Mouse (Mus musculus) limb, embryonic 14.5 days (tissue): ENCODE results near the gene Fdxr. TPM values are rescaled to one million over a fixed set of nuclear protein-coding genes. Genes with fewer than 3 reads are reported as not detected.

Experiments
- ATAC-seq: fragments of 200-750 bp; cut with Nextera tagmentation; 2 replicates; pipeline ENCODE4 v1.8.0; 2017; ENCODE audit warnings: low read depth, moderate number of reproducible peaks, moderate TSS enrichment; ENCODE audit not compliant: low FRiP score
- DNase-seq: peaks from one replicate; pipeline ENCODE4 v3.0.0-alpha.2; 2015; ENCODE audit warnings: low spot score
- H3K27ac ChIP-seq: fragments of 300-500 bp; sonication (generic); replicated peaks from 2 replicates; pipeline ENCODE4 v1.5.1; 2014; ENCODE audit warnings: low read depth, mild to moderate bottlenecking, low read length, moderate library complexity, mixed read lengths
- H3K27me3 ChIP-seq: fragments of 300-500 bp; sonication (generic); 2 replicates; pipeline ENCODE4 v1.6.1; 2014; ENCODE audit warnings: low read length, mixed read lengths; ENCODE audit not compliant: control insufficient read depth, insufficient read depth
- H3K36me3 ChIP-seq: fragments of 300-500 bp; sonication (generic); 2 replicates; pipeline ENCODE4 v1.6.1; 2014; ENCODE audit warnings: mild to moderate bottlenecking, low read length, moderate library complexity, mixed read lengths; ENCODE audit not compliant: control insufficient read depth, insufficient read depth
- H3K4me1 ChIP-seq: fragments of 300-500 bp; sonication (generic); 2 replicates; pipeline ENCODE4 v1.6.1; 2014; ENCODE audit warnings: antibody characterized with exemption, low read length, mixed read lengths; ENCODE audit not compliant: control insufficient read depth, insufficient read depth
- H3K4me2 ChIP-seq: fragments of 300-500 bp; sonication (generic); replicated peaks from 2 replicates; pipeline ENCODE4 v1.6.1; 2014; ENCODE audit warnings: low read depth, mild to moderate bottlenecking, low read length, moderate library complexity; ENCODE audit not compliant: severe bottlenecking
- H3K4me3 ChIP-seq: fragments of 300-500 bp; sonication (generic); replicated peaks from 2 replicates; pipeline ENCODE4 v1.5.1; 2014; ENCODE audit warnings: low read length
- H3K9ac ChIP-seq: fragments of 300-500 bp; sonication (generic); 2 replicates; pipeline ENCODE4 v1.6.1; 2014; ENCODE audit warnings: mild to moderate bottlenecking, low read depth, low read length, moderate library complexity; ENCODE audit not compliant: severe bottlenecking
- H3K9me3 ChIP-seq: fragments of 300-500 bp; sonication (generic); 2 replicates; pipeline ENCODE4 v1.6.1; 2016; ENCODE audit warnings: low read length; ENCODE audit not compliant: control insufficient read depth
- POLR2A ChIP-seq: fragments of 200-500 bp; IDR thresholded peaks from 2 replicates; pipeline ENCODE4 v1.8.0; 2012; ENCODE audit warnings: inconsistent platforms, mild to moderate bottlenecking, moderate library complexity, borderline replicate concordance; ENCODE audit not compliant: insufficient read depth, insufficient read length; ENCODE audit errors: extremely low read depth
- WGBS: fragments of 180-500 bp; shearing (Covaris S2); extraction: QIAGEN DNeasy Blood & Tissue Kit; methylation state at CpG from one replicate; pipeline ENCODE4 v1.1.7; 2014; 5-methylcytosine and 5-hydroxymethylcytosine counted together
- polyA plus RNA-seq, 2 experiments: library from polyadenylated mRNA; depleted of rRNA in 1 of 2; stranded (reverse) in 1 of 2; unstranded in 1 of 2; fragments of >200 nt; fragmentation: Nextera tagmentation in 1 of 2; extraction: Ambion mirVana in 1 of 2; gene quantifications; 2 replicates each; pipeline versions ENCODE4 v1.2.1 to v1.2.3; 2012 to 2014

The Fdxr gene
- polyA plus RNA-seq, 2 experiments: 13.0 to 16.8 TPM

DNA sequence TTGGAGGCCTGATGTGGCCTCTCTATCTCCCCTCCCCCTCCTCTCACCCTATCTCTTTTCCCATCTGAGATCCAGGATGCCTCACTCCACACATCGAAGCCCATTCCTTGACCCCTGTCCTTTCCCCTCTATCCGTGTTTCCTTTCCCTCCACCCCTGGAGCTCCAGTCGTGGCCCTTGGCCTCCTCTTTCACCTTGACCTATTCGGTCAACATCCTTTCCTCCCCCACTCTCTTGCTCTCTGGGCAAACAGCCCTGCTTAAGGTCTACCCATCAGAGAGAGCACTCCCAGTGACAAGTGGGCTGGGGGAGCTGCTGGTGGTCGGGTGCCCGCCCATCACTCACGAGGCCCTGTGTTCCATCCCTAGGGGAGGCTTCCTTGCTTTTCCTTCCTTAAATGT lies 3.1 kb downstream of the Fdxr start:
- H3K4me1 ChIP-seq: peaks cover 14% of the 10 kb centered on the region
- no peak overlapping the region for H3K9ac ChIP-seq
- no peak overlapping the region for H3K4me3 ChIP-seq
- no peak for DNase-seq
- no peak overlapping the region for H3K4me2 ChIP-seq
- peaks cover 12% of the 10 kb centered on the region for H3K36me3 ChIP-seq
- no peaks in the 10 kb centered on the region for H3K9me3 ChIP-seq
- ATAC-seq: no peak
- WGBS: 66% methylated on average over 7 of the region's 7 CpGs
- no peak for TF ChIP-seq POLR2A
- H3K27me3 ChIP-seq: 0 out of 2 replicates have a peak, but pooled peaks cover under 1% of the 10 kb centered on the region
- no peak overlapping the region for H3K27ac ChIP-seq

DNA sequence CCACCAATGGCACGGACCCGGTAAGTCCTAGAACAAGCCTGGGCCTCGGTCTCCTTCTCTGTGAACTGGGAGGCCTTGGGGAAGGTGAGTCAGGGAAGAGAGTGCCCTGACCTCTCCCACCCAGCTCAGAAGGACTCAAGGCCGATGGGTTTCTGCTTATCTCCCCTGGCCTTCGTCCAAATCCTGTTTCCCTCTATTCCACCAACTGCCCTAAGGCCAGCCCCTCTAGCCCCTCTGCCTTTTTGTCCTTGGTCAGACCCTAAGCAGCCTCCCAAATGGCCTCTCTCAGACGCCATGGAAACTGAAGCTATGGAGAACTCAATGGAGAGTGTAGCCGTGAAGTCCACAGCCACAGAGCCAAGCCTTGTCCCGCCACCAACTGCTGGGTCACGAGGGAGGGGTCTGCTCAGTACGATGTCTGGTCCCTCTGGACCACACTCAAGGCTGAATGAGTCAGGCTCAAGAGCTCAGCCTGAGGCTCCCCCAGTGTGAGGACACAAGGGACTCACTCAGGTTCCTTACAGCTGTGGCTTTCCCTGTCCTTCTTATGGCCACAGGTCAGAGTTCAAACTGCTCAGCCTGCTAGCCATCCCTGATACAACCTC lies 3.9 kb downstream of the Fdxr start:
- Histone ChIP-seq H3K9ac (no peak overlapping the region), H3K27ac (no peak overlapping the region), H3K4me1 (peaks cover 13% of the 10 kb centered on the region), H3K36me3 (peaks cover 17% of the 10 kb centered on the region), H3K9me3 (no peaks in the 10 kb centered on the region), H3K4me2 (no peak overlapping the region), H3K27me3 (peaks cover 8% of the 10 kb centered on the region), H3K4me3 (no peak overlapping the region)
- ATAC-seq: no peak
- no peak for DNase-seq
- 80% methylated on average over 10 of the region's 10 CpGs for WGBS
- no peak for TF ChIP-seq POLR2A

DNA sequence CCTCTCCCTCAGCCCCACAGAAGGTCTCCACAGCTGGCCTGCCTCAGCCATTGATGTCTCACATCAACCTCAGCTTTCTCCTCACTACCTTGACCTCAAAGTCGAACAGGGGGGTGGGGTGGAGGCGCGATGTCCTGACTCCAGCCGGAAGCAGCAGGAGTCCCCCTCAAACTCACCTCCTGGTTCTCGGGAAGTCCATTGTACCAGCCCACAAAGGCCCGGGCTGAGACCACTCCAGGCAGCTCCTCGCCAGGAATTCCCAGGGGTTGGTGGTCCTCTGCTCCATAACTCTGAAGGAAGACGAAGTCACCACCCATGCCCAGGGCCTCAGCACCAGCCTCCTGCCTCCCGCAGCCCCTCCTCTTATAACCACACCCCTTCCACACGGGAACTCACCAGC lies 5.4 kb downstream of the Fdxr start:
- Histone ChIP-seq H3K36me3 (peaks cover 17% of the 10 kb centered on the region), H3K4me2 (no peak overlapping the region), H3K9ac (no peak overlapping the region), H3K4me1 (peaks cover 13% of the 10 kb centered on the region), H3K27me3 (peaks cover 23% of the 10 kb centered on the region), H3K9me3 (no peaks in the 10 kb centered on the region), H3K4me3 (no peak overlapping the region), H3K27ac (no peak overlapping the region)
- TF ChIP-seq POLR2A: no peak
- 59% methylated on average over 10 of the region's 10 CpGs for WGBS
- ATAC-seq (no peak), DNase-seq (no peak)

DNA sequence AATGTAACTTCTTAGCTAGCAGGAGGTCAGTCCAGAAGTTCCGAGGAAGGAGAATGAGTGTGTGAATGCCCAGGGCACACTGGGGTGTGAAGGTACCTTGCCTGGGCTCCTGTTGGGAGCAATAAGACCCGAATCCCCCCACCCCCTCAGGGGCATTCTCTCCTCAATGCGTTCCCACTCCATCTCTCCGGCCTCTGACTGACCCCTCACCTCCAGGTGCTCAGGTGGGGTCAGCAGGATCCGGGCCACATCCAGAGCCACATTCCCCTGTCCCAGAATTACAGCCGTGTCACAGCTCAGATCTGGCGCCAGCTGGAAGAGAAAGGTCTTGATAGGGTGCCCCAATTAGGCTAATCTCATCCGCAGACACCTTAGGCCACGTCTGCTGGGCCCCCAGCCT lies 5.8 kb downstream of the Fdxr start:
- ATAC-seq (no peak), DNase-seq (no peak)
- H3K9ac ChIP-seq: no peak overlapping the region
- peaks cover 11% of the 10 kb centered on the region for H3K4me1 ChIP-seq
- TF ChIP-seq POLR2A: no peak
- H3K4me3 ChIP-seq: no peak overlapping the region
- H3K27ac ChIP-seq: no peak overlapping the region
- no peaks in the 10 kb centered on the region for H3K9me3 ChIP-seq
- WGBS: 73% methylated on average over 9 of the region's 9 CpGs
- peaks cover 27% of the 10 kb centered on the region for H3K27me3 ChIP-seq
- H3K36me3 ChIP-seq: peaks cover 17% of the 10 kb centered on the region
- H3K4me2 ChIP-seq: no peak overlapping the region

DNA sequence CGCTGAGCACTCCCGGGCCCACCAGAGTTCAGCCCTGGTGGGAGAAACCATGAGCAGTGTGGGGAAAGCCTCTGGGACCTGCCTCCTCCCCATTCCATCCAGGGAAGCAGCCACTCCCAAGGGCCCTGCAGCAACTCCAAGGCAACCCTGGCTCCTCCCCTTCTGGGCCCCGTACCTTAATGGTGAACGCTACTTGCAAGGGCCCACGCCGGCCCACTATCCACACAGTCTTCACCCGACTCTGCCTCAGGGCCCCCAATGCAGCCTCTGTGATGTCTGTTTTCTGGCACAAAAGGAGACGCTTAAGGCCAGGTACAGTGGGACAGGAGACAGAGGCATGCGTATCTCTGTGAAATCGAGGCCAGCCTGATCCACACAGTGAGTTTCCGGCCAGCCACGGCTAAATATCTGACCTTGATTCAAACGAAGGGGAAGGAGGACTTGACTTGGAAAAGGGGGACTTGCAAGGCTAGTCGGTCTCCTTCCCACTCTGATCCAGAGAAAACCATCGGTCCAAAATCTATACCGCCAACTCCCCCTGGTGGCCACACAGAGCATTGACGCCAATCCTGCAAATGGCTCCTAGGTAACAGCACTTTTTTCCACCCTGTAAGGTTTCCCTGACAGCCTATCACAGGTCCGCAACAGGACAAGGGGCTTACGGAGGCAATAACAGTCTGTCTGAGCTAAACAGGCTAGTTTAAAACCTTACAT lies 6.5 kb downstream of the Fdxr start:
- no peak overlapping the region for H3K4me3 ChIP-seq
- no peak overlapping the region for H3K9ac ChIP-seq
- H3K4me1 ChIP-seq: peaks cover 8% of the 10 kb centered on the region
- 32% methylated on average over 19 of the region's 19 CpGs for WGBS
- peaks cover 17% of the 10 kb centered on the region for H3K36me3 ChIP-seq
- no peak overlapping the region for H3K4me2 ChIP-seq
- ATAC-seq: no peak; the same call in none of the 2 replicates
- peak; percentile 84 for DNase-seq
- TF ChIP-seq POLR2A: no peak
- peaks cover 34% of the 10 kb centered on the region for H3K27me3 ChIP-seq
- H3K27ac ChIP-seq: no peak overlapping the region
- H3K9me3 ChIP-seq: no peaks in the 10 kb centered on the region
